Mouse (Mus musculus) kidney, adult 18-20 months (tissue): ENCODE results near the gene Cldn12.

Experiments used
- DNase-seq: peaks from one replicate; pipeline ENCODE4 v3.0.0; 2021

The Cldn12 gene

GRCm38 (mm10) chr5:5492163-5492562 is 22.6 kb downstream of the Cldn12 start:
- DNase-seq = no peak

- DNase-seq = no peak
These were observed 28.7 kb downstream of the Cldn12 start for GRCm38 (mm10) chr5:5486071-5486470.

- no peak for DNase-seq
These were observed 31.4 kb downstream of the Cldn12 start for GRCm38 (mm10) chr5:5483254-5483858.

- no peak for DNase-seq
These were observed 33.1 kb downstream of the Cldn12 start for GRCm38 (mm10) chr5:5481662-5482061.

GRCm38 (mm10) chr5:5479043-5479442 is 35.7 kb downstream of the Cldn12 start, which contains the start of gene 1700015F17Rik:
TSS of gene 1700015F17Rik (minus strand) at chr5:5479143.
- no peak for DNase-seq

- no peak for DNase-seq
These were observed 38.6 kb downstream of the Cldn12 start for GRCm38 (mm10) chr5:5476133-5476532.

- no peak for DNase-seq
These were observed 49.5 kb downstream of the Cldn12 start for GRCm38 (mm10) chr5:5465256-5465655.
